8 mouse cellular contexts compared by ENCODE assay signal in the genomic region with DNA sequence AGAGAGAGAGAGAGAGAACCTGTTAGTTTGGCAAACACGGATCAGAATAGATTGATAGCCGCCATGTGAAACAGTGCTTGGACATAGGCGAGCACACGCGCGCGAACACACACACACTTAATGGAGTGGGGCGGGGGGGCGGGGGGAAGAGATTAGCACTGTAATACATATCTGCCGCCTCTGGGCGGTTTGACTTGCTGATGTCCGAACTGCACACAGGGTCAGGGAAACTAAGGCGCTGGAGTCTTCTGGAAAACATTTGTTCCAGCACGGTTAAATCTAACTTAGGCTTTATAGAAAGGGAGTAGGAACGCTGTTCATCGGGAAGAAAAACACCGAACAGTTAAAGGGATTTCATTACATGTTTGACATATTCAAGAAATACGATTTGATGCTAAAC. TPM values are rescaled to one million over a fixed set of nuclear protein-coding genes. Genes with fewer than 3 reads are reported as not detected.
DNase-seq lines count a peak whose midpoint lies in the region; ATAC-seq and TF ChIP-seq lines count a peak whose summit lies in the region.

No protein-coding gene starts in this region.

- H3K4me3 ChIP-seq in forebrain, embryonic 15.5 days: peak overlapping the region; percentile 83
- peak overlapping the region; percentile 90 for H3K4me3 ChIP-seq in limb, embryonic 15.5 days
- H3K4me3 ChIP-seq in olfactory bulb, adult 2 months (ENCODE audit: insufficient read depth, low read depth, low read length): 0 out of 2 replicates have a peak overlapping the region, but pooled peaks have one; percentile 8

- DNase-seq in cerebellum, postnatal 14 days: peak; percentile 37 to 38
- DNase-seq in cerebellum, adult 9-10 months: no peak
- DNase-seq in ES-CJ7 (ENCODE audit: low read depth, low spot score): peak; percentile 49
- no peak for DNase-seq in layer of hippocampus, adult 18-20 months (ENCODE audit: low spot score in 2 of 2)

- peak overlapping the region; percentile 93 for H3K4me2 ChIP-seq in forebrain, embryonic 15.5 days (replicated peaks)
- H3K4me2 ChIP-seq in limb, embryonic 15.5 days: peak overlapping the region; percentile 83

- peaks cover 44% of the 10 kb centered on the region for H3K4me1 ChIP-seq in forebrain, embryonic 15.5 days
- H3K4me1 ChIP-seq in limb, embryonic 15.5 days: peaks cover 44% of the 10 kb centered on the region
- 0 out of 2 replicates have a peak, but pooled peaks cover 2% of the 10 kb centered on the region for H3K4me1 ChIP-seq in olfactory bulb, adult 2 months (ENCODE audit: control insufficient read depth, insufficient read depth, low read length)

- TF ChIP-seq CTCF in olfactory bulb, adult 2 months (IDR thresholded peaks at IDR 0.05; ENCODE audit: insufficient read depth, low read depth, low read length): no peak

- H3K36me3 ChIP-seq in forebrain, embryonic 15.5 days: no peaks in the 10 kb centered on the region
- no peaks in the 10 kb centered on the region for H3K36me3 ChIP-seq in limb, embryonic 15.5 days

- no peak for ATAC-seq in forebrain, embryonic 15.5 days (replicated peaks)
- no peak for ATAC-seq in limb, embryonic 15.5 days (ENCODE audit: insufficient number of reproducible peaks, low FRiP score, low TSS enrichment, low read depth)
- no peak for ATAC-seq in monocyte, adult 5-6 weeks (replicated peaks; ENCODE audit: insufficient number of reproducible peaks, low FRiP score, low TSS enrichment, poor library complexity, severe bottlenecking)

- WGBS in forebrain, embryonic 15.5 days: 1% methylated on average over 18 of the region's 18 CpGs
- 1% methylated on average over 18 of the region's 18 CpGs for WGBS in limb, embryonic 15.5 days
- under 1% methylated on average over 18 of the region's 18 CpGs for WGBS in olfactory bulb, adult 2 months

- TF ChIP-seq POLR2A in olfactory bulb, adult 2 months (IDR thresholded peaks at IDR 0.05; ENCODE audit: insufficient read depth, low read depth, low read length): no peak

- H3K27me3 ChIP-seq in forebrain, embryonic 15.5 days: 0 out of 2 replicates have a peak, but pooled peaks cover 3% of the 10 kb centered on the region
- no peaks in the 10 kb centered on the region for H3K27me3 ChIP-seq in limb, embryonic 15.5 days

- H3K9me3 ChIP-seq in forebrain, embryonic 15.5 days: no peaks in the 10 kb centered on the region
- no peaks in the 10 kb centered on the region for H3K9me3 ChIP-seq in limb, embryonic 15.5 days

- H3K9ac ChIP-seq in forebrain, embryonic 15.5 days (replicated peaks): 0 out of 2 replicates have a peak overlapping the region, but pooled peaks have one; percentile 2
- H3K9ac ChIP-seq in limb, embryonic 15.5 days: no peak overlapping the region

- 0 out of 2 replicates have a peak overlapping the region, but pooled peaks have one; percentile 5 for H3K27ac ChIP-seq in forebrain, embryonic 15.5 days (replicated peaks)
- peak overlapping the region; percentile 79 for H3K27ac ChIP-seq in limb, embryonic 15.5 days
- no peak overlapping the region for H3K27ac ChIP-seq in olfactory bulb, adult 2 months (ENCODE audit: insufficient read depth, low read depth, low read length)

RNA-seq across cellular contexts. Expression of a gene that starts 1.1 kb away (rescaled TPM):
- polyA plus RNA-seq in forebrain, embryonic 15.5 days (2015; fragmentation: Nextera tagmentation; extraction: Ambion mirVana): 7.4 and 9.8 TPM in 2 replicates
- 22.3 and 22.5 TPM in 2 replicates for polyA plus RNA-seq in limb, embryonic 15.5 days (2015; fragmentation: Nextera tagmentation; extraction: Ambion mirVana)
- polyA plus RNA-seq in olfactory bulb, adult 2 months (2012; ENCODE audit: insufficient read depth, insufficient read length, low replicate concordance, missing spikeins): not detected in 2 replicates
- 1.5 to 4.0 TPM (median 2.8 TPM) in 3 replicates for total RNA-seq in monocyte, adult 5-6 weeks (2017)
- total RNA-seq in layer of hippocampus, adult 18-20 months (2021): 10 to 100 TPM; 24.5 to 25.3 TPM

Comparison
In these comparisons a context has a peak if more than half of its experiments do, and no peak if none do; other contexts are left out.
1. DNase-seq: peak in cerebellum, postnatal 14 days (2 of 2) and ES-CJ7 (single experiment); none in cerebellum, adult 9-10 months (single experiment) and layer of hippocampus, adult 18-20 months (0 of 2).
2. H3K4me3 ChIP-seq: peak in every context shown above with its lines; median percentile 90 in limb, embryonic 15.5 days; 83 in forebrain, embryonic 15.5 days; 8 in olfactory bulb, adult 2 months.